Mouse (Mus musculus): ENCODE measurements around the gene Prima1.

The Prima1 gene

DNA sequence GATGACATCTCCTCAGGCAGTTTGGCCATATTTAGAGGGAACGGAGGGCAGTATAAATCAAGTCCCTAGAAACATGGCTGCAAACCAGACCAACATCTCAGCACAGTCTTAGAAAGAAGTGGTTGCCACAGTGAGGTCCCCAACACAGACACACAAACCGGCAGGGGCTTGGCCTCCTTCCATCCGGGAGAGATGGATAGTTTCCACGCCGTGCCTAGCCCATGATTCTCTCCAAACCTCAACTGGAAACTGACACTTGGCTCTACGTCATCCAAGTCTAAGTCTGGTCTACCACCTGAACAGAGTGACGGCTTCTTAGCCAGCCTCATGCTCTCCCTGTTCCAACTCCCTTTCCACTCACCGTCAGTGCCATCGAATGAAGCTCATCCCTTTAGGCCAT lies 18.3 kb downstream of the Prima1 start:
- no peak for DNase-seq (ENCODE audit: low spot score)

DNA sequence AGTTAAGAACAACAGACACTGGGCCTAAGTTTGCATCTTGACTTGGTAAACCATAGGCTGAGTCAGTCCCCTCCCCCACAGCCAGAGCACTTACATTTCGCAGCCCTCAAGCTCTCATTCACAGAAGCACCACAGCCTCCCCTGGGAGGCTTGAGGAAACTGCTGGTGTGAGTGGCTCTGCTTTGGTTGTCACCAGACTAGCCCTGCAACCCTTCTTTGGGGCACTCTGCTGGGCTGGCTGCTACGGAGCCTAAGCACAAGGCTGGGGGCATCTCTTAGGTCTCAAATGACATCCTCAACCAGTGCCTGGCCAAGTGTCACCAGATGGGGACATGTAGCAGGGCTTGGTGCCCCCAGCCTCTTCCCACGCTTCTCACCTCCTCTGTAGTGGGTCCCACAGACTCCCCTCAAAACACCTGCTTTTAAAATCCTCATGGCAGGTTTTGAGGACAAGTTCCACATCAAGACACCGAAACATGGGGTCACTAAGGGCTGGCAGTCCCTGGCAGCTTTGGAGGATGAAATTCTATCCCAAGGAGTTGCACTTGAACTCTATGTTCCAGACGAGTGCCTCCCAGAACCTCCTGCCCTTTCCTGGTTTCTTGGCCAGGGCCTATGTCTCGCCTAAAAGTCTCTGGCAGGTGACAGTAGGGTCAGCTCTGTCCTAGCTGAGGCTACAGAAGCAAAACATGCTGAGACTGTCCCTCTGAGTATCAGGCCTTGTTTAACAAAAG lies 25.9 kb downstream of the Prima1 start:
- no peak for DNase-seq (ENCODE audit: low spot score)

DNA sequence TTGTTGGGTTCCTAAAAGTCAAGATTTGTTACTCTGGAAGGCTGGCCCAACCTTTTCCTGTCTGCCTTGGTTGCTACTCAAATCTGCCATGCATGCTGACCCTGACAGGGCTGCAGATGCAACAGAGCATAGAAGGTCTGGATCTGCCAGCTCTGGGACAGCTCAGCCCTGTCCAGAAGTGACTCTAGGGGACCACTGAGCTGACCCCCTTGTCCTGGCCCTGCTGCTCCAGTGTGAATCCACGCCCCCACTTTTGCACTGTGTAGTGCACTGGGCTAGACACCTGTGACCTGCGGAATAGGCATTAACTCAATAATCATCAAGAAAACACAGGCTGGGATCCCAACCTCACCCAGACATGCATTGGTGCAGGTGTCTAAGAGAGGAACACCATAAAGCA lies 27.2 kb downstream of the Prima1 start:
- DNase-seq (ENCODE audit: low spot score): no peak

DNA sequence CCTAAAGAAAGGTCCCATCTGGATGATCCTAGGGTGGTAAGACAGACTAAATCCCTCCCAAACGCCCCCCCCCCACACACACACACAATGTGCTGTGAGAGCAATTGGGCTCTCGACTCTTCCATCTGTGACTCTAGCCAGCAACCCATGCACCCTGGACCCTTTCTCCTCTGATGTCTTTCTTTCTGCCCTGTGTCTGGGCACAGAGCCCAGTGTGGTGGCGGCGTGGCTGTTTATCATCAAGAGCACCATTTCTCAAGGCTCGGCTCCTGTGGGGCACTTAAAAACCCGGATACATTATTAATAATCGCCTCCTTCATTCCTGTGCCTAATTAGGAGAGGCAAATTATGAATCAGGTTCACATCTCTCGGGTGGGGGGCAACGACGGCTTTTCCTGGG lies 27.7 kb downstream of the Prima1 start:
- DNase-seq (ENCODE audit: low spot score): no peak

DNA sequence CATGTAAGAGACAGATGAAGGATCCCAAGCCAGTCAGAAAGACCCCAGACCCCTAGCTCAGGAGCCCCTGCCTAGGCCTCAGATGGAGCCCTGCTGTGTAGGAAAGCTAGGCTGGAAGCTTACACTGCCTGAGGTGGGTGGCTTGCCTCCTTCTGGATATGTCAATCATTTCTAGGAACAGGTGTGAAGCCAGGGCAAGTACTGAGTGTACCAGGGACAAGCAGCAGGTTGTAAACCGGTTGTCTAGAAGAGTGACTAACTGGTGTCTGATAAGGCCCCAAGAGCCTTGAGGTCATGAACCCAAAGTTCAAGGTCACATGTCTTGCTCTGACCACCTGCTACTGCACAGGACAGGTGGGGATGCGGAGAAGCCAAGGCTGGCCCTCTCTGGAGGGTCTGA lies 28.4 kb downstream of the Prima1 start:
- no peak for DNase-seq (ENCODE audit: low spot score)

DNA sequence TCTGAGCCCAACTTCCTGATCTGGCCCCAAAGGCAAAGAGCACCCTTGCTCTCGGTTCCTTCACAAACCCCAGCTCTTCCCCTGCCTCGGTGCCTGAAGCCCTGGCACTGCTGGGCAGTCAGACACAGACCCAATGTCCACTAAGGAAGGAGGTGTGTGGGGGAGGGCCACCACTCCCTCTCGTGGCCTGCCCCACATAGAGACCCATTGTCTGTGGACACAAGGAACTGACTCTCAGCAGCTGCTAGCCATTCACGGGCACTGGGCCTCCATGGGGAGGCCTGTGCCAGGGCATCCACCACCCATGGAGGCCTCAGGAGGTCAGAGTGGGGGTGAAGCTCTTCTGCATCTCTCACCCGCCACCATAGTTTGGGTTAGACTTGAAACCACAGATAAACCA lies 30.9 kb downstream of the Prima1 start:
- no peak for DNase-seq (ENCODE audit: low spot score)

DNA sequence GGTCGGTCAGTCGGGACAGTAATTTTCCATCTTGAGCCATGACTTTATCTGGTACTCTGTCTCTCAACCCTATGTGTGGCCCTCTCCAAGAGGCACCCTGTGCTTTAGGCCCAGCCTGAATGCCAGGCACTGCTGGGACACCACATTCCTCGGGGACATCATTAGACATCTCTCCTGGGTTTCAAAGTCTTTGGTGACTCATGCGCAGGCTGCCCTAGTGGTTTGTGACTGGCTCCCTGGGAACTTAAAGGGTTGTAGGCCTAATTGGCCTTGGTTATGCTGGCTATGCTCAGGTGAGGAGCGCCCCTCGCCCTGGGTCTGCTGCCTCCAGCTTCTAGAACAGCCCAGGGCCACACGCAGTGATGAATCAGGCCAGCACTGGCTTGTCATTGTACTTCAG lies 32.4 kb downstream of the Prima1 start:
- DNase-seq (ENCODE audit: low spot score): no peak

DNA sequence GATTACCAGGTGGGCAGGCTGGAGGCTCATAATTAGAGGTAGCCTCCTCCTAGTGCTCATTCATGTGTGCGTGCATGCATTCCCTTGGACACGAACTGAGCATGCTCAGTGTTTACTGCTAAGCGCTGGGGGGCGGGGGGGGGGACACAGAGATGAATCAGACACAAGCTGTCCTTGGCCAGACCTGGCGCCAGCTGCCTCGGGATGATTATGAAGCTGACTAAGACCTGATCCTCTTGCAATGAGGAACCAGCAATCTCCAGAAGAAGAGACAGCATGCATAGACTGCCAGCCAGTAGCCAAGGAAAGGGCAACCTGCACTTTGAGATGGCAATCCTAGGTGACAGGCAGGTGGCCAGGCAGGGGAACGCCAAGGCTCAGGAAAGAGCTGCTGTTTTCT lies 36.4 kb downstream of the Prima1 start:
- no peak for DNase-seq (ENCODE audit: low spot score)

DNA sequence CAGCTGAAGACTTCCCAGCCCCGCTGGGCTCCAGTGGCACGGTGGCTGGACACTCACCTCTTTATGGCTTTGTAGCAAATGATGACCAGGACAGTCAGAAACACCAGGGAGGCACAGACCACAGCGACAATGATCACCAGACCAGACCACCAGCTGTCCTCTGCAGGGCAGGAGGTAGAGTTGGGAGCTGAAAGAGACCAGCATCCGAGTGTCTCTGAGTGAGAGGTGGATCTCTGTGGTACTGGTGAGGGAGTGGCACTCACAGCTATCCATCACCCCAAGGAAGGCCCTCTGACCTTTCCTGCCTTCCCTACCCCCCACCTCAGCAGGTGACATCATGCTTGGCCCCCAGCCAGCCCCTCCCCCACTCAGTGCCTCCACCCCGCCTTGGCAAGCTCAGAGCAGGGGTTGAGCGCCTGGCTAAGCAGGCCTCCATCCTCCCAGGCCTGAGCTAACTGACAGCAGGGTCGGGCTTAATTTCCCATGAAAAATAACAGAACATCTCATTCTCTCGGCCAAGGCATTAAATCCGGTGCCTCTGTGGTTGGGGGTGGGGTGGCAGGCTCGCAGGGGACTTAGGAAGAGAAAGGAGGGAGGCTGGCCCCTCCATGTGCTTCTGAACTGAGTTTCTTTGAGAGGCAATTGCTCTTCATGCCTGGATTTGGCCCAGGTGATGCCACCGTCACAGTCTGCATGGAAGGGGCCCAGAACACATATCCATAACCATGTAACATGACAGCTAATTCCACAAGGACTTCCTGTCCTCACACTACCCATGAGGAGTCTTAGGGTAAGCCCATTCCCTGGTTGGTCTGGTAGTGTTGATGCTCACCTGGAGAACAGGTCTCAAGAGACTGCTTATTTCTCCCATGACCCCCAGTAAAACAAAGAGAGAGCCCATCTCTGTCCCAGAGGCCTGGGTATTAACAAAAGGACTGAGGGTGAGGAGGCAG lies 39.1 kb downstream of the Prima1 start:
- peak; percentile 18 for DNase-seq (ENCODE audit: low spot score)

DNA sequence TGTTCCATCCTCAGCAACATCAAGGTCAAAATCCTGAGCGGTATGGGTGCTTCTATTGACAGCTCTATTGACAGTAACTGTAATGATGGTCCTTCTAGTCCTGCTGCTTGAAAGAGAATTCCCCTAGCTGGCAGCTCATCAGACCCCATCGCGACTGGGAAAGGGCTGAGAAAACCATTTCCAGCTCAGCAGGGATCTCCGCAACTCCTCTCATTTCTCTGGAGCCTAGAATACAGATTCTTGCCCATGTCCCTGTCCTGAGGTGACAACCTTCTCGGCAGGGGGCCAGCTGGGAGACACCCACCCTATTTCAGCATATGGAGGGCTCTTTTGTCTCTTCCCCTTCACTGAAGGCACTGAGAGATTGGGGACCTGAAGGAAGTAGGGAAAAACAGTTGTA lies 49.0 kb downstream of the Prima1 start:
- DNase-seq (ENCODE audit: low spot score): no peak

DNA sequence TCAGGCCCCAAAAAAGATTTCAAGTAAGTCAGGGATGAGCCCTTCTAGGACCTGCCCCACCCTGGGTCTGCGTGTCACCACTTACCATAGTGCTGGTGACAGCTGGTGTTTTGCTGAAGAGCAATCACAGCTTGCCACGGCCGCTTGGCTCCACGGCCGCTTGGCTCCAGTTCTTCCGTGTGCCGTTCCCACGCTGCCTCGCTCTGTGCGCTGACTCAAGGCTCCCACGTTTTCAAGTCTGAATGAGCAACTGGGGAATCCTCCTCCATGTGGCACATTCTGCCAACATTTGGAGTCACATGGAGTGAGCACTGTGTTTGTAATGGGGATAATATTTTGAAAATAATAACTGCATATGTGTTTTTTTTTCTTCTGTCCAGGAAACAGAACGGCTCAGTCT lies 52.2 kb downstream of the Prima1 start:
- no peak for DNase-seq (ENCODE audit: low spot score)

DNA sequence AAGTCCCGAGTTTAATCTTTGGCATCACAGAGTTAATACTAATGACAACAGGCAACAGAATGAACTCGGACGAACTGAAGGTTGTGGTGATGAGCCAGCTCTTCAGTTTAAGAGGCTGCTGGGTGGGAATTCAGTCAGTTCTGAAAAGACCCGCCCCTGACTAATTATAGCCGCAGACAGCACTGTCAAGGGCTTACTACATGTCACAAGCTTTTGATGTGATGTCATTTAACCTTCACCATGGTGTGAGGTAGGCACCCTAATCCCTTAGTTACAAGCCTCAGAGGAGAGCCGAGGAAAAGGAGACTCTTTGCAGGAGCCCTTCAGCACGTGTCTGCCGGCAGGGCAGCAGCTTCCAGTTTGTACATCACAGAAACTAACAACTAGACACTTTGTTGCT lies 53.7 kb downstream of the Prima1 start:
- DNase-seq (ENCODE audit: low spot score): no peak

DNA sequence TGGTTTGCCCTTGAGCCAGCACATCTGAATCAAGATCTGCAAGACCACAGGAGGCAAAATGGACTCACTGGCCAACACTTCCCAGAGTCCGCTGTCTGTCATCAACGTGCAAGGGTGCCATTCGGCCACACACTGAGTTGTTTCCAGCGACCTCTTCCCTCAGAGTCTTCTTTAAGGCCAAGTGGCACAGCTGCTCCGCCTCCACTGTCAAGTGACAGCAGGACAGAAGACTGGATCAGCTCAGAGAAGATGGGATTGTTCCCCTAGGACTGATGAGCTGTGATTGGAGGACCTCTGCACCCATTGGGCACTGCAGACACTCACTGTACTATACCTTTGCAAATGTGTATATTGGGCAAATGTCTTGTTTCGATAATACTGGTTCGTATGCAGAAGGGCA lies 54.9 kb downstream of the Prima1 start:
- no peak for DNase-seq (ENCODE audit: low spot score)

DNA sequence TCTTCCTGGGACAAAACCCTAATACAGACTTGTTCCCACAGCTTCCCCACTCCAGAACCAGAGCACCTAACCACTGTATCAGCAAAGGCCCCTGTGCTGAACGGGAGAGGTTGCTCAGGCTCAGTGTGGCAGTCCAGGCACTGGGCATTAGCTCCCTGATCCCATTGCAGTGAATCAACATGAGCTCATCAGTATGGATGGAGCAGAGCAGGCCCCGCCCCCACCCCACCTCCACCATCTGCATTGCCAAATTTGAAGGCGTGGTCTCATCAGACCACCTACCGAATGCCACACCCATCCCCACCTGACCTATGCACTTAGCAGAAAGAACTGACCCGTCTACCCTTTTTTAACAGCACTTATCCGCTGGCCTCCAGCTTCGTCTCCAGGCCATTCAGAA lies 58.9 kb downstream of the Prima1 start:
- DNase-seq (ENCODE audit: low spot score): peak; percentile 2

DNA sequence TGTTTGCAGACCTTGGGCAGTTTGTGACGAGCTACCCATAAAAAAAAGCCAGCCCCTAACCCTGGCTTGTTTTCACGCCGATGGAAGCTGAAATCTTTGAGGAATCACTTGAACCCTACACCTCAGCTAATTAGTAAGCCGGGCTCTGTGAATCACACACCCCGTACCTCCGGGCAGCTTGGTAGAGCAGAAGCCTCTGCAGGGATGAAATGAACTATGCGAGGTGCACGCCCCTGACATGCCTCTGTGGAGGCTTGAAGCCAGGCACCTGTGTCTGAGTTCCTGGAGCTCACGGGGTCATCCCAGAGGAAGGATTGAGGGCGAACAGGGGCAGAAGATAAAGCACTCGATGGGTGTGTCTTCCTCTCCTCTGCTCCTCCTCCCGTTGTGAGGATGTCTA lies 73.1 kb downstream of the Prima1 start:
- no peak for DNase-seq (ENCODE audit: low spot score)

DNA sequence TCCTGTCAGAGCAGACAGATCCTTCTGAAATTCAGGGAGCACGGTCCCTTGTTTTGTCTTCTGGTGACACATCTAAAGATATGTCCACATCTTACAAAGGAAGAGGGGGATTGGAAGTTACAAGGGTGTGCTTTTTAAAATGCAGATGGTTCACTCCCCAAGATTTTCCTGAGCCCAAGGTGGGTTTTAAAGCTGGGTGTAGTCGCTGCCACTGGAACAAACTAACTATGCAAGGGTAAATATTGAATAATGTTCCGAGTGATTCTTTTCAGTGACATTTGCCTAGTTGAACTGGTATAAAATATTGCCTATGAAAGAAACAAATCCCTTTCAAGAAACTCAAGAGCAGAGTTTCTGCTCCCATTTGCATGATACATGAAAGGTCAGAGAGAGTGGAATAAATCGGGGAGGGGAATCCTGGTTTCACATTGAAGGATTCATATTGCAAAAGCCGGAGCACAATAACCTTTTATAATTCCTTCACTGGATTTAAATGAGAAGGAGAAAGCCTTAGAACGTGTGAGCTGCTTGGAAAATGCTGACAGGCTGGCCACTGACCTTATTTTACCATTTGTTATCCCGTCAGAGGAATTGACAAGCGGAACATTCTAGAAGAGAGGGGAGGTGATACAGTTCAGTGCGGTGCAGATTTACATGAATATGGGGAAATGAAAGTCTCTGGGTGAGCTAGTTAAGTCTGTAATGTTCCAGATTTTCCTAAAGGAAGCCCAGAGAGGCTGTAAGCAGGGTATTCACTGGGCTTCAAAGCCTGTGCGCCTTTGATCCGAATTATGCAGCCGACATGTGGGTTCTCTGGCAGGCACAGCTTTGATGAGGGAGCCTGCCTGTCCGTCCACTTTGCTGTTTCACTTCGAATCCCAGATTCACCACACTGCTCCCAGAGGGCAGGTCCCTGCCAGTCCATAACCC lies 77.6 kb downstream of the Prima1 start:
- DNase-seq (ENCODE audit: low spot score): no peak

DNA sequence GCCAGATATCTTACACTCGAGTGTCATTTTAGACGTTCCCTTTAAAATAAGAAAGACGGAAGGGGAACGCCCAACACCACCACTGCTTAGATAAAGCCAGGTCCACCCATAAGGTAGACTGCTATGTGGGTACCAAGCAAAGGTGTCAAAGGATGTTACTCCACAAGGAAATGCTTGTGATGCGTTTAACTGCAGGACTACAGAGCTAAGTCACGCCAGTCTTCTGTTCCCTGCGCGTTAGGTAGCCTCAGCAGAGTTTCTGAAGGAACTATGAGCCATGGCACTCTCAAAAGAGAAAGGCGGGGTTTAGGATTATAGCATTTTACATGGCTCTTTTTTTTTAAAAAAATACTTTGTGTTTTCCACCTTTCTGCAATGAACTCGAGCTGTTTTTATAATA lies 78.4 kb downstream of the Prima1 start:
- no peak for DNase-seq (ENCODE audit: low spot score)

DNA sequence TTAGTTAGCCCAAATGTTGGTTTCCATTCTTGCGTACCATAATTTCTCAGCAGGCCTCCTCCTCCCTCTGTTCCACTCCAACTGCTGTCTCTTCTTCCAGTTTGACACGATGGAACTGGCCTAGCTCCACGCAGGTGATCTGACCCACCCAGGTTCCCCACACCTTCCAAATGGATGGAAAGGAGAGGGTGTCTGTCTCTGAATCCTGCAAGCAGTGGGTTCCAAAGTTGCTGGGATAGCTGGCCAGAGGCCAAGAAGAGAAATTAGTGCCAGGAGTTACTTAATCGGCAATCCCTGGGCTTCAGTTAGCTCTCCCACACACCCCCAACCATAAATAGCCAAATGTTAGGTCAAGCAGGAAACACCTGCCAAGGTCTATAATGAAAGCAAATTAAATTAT lies 81.2 kb downstream of the Prima1 start:
- DNase-seq (ENCODE audit: low spot score): no peak

DNA sequence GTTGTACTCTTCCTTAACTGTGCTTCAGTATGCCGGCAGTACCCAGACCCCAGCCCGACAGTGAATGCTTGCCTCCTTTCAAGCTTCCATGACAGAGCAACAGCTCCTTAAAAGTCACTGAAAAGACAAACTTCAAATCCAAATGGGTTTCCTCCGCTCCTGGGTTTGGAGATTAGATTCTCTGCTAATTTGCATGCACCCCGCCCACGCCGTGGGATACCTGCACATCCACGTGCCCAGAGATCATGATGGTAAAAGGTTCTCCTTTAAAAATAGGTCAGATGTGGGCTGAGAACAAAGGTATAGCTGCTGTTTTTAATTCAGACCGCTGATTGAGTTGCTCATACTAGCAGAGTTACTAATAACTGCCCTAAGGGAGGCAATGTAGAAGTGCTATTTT lies 82.9 kb downstream of the Prima1 start:
- DNase-seq (ENCODE audit: low spot score): no peak

DNA sequence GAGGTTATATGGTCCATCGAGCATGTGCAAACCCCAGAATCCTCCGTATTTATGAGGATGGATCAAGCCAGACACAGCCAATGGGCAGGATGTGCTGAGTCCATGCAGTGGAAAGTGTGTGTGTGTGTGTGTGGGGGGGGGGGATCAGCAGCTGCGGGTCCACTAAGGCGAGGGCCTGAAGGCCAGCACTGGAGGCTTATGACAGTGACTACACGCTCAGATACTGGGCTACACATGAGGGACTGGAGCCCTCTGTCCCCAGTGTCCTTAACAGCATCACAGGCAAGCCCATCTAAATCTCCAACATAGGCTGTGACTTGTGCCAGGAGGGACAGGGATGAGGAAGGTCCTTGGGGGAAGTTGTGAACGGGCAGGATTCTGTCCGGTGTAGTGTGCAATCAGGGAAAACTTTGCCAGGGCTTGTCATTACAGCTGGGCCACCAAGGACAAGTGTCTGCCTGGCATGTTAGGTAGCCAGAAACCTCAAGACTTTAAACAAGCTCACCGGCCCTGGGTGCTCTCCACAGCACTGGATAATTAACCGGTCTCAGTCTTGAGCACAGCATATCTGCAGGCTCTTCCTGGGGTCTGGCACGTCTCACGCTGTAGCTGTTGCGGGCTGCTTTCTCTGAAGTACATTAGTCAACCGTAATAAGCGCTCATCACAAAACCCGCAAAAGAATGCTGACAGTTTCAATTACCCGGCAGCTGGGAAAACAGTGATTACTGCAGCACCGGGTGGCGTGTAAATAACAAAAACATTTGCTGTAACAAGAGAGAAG lies 84.6 kb downstream of the Prima1 start:
- DNase-seq (ENCODE audit: low spot score): no peak

DNA sequence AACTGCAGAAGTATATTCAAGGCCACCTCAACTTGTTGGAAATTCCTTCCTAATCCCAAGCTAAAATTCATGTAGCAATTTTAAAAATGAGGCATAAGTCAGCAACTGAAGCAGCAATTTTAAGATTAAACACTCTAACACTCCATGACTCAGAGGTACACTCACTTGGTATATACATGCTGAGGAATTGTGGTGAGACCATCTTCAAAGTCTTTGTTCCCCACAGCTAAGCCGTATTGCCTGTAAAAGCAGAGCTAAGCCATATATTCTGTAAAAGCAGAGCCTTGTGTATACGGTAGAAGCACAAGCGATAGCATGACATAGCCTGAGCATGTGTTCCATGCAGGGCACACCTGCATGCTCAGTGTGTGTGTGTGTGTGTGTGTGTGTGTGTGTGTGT lies 86.5 kb downstream of the Prima1 start:
- DNase-seq (ENCODE audit: low spot score): no peak

DNA sequence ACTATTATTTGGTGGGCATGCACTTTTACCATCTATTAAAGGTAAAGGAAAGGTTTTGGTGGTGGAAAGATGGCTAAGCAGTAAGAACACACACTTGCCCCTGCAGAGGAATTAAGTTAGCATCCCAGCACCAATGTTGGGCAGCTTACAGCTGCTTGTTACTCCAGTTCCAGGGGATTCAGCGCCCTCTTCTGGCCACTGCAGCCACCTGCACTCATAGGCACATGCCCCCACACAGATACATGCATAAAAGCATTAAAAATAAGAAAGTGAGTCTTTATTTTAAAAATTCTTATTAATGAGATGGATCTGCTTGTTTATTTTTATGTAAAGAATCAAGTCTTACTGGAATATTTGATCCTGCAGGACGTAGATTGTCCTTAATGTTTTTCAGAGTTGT lies 87.0 kb downstream of the Prima1 start:
- no peak for DNase-seq (ENCODE audit: low spot score)
